Mouse (Mus musculus): ENCODE data around the gene Slc8b1. TPM values are rescaled to one million over a fixed set of nuclear protein-coding genes. Genes with fewer than 3 reads are reported as not detected.
A peak's percentile ranks its signal among the peaks of the same experiment; 100 is the strongest.

Gene Slc8b1
- total RNA-seq, 4 experiments from 2014 or later, result 6.0 to 10.7 (median 6.5) TPM

- peak; percentile 63 to 72 for DNase-seq (ENCODE audit: low spot score in 2 of 2)
These were observed 56.3 kb downstream of the Slc8b1 start for GRCm38 (mm10) chr5:120567253-120567701.

- DNase-seq (ENCODE audit: low spot score in 2 of 2), result no peak
These were observed 56.8 kb downstream of the Slc8b1 start for GRCm38 (mm10) chr5:120567761-120568211.

GRCm38 (mm10) chr5:120568336-120568768 is 57.4 kb downstream of the Slc8b1 start:
- DNase-seq (ENCODE audit: low spot score in 2 of 2), result no peak

GRCm38 (mm10) chr5:120568964-120569363 is 58.0 kb downstream of the Slc8b1 start:
- no peak for DNase-seq (ENCODE audit: low spot score in 2 of 2)

- no peak for DNase-seq (ENCODE audit: low spot score in 2 of 2)
These were observed 58.8 kb downstream of the Slc8b1 start for GRCm38 (mm10) chr5:120569791-120570190.

- no peak for DNase-seq (ENCODE audit: low spot score in 2 of 2)
These were observed 59.4 kb downstream of the Slc8b1 start for GRCm38 (mm10) chr5:120570289-120570897.

GRCm38 (mm10) chr5:120571056-120571740 is 60.2 kb downstream of the Slc8b1 start:
- DNase-seq (ENCODE audit: low spot score in 2 of 2), result no peak

- no peak for DNase-seq (ENCODE audit: low spot score in 2 of 2)
These were observed 63.6 kb downstream of the Slc8b1 start for GRCm38 (mm10) chr5:120574469-120575063.

- no peak for DNase-seq (ENCODE audit: low spot score in 2 of 2)
These were observed 65.9 kb downstream of the Slc8b1 start for GRCm38 (mm10) chr5:120576781-120577301.

GRCm38 (mm10) chr5:120577935-120578441 is 67.0 kb downstream of the Slc8b1 start:
- no peak for DNase-seq (ENCODE audit: low spot score in 2 of 2)

- peak in 1 of 2 experiments; percentile 59 for DNase-seq (ENCODE audit: low spot score in 2 of 2)
These were observed 67.6 kb downstream of the Slc8b1 start for GRCm38 (mm10) chr5:120578504-120579081.

GRCm38 (mm10) chr5:120579211-120579897 is 68.4 kb downstream of the Slc8b1 start:
- peak; percentile 77 to 84 for DNase-seq (ENCODE audit: low spot score in 2 of 2)

- DNase-seq (ENCODE audit: low spot score in 2 of 2), result no peak
These were observed 69.1 kb downstream of the Slc8b1 start for GRCm38 (mm10) chr5:120579898-120580626.

- DNase-seq (ENCODE audit: low spot score in 2 of 2), result no peak
These were observed 71.0 kb downstream of the Slc8b1 start for GRCm38 (mm10) chr5:120582002-120582401.

- DNase-seq (ENCODE audit: low spot score in 2 of 2), result no peak
These were observed 72.5 kb downstream of the Slc8b1 start for GRCm38 (mm10) chr5:120583511-120583910.

Other genes with a start within 250 kb of the Slc8b1 start
- gene Lhx5, start 79.5 kb upstream of the Slc8b1 start, total RNA-seq (2022), result not detected
- gene Sdsl, start 38.4 kb upstream of the Slc8b1 start, total RNA-seq (2022), result under 1 TPM; 0.32 to 0.73 (median 0.66) TPM
- under 1 TPM; 0.45 to 0.99 (median 0.60) TPM for gene Sds, start 34.6 kb upstream of the Slc8b1 start, total RNA-seq (2022)
- 10 to 100 TPM; 40.5 to 44.7 (median 42.1) TPM for gene Plbd2, start 7.5 kb upstream of the Slc8b1 start, total RNA-seq (2022)
- gene Tpcn1, start 77.5 kb downstream of the Slc8b1 start, total RNA-seq (2022), result 10 to 100 TPM; 39.3 to 42.7 (median 41.5) TPM
- gene Iqcd, start 77.8 kb downstream of the Slc8b1 start, total RNA-seq (2022), result not detected
- 1 to 10 TPM; 4.9 to 8.3 (median 6.4) TPM for gene Rita1, start 101.4 kb downstream of the Slc8b1 start, total RNA-seq (2022)
- gene Ddx54, start 101.6 kb downstream of the Slc8b1 start, total RNA-seq (2022), result 10 to 100 TPM; 16.7 to 19.7 (median 17.3) TPM
- gene Cfap73, start 123.1 kb downstream of the Slc8b1 start, total RNA-seq (2022), result not detected
- gene Rasal1, start 137.6 kb downstream of the Slc8b1 start, total RNA-seq (2022), result not detected
- gene Dtx1, start 200.8 kb downstream of the Slc8b1 start, total RNA-seq (2022), result 1 to 10 TPM in 1 of 4 experiments, under 1 TPM in 3; 0.22 to 1.3 (median 0.31) TPM
- under 1 TPM in 2 of 4 experiments, not detected in 2; 0.07 to 0.16 TPM for gene Oas2, start 238.7 kb downstream of the Slc8b1 start, total RNA-seq (2022)